Mouse (Mus musculus) heart, postnatal 0 days (tissue): Measurements from ENCODE around the gene Sox18.

Source experiments
- CTCF ChIP-seq: IDR thresholded peaks from 2 replicates; pipeline ENCODE4 v1.5.1; 2016; ENCODE audit warnings: antibody characterized with exemption, control low read depth, low read depth
- EP300 ChIP-seq: IDR thresholded peaks from 2 replicates; pipeline ENCODE4 v1.6.1; 2016; ENCODE audit warnings: antibody characterized with exemption, low read depth

GRCm38 (mm10) chr2:181706668-181707067, 35.2 kb upstream of the Sox18 start:
- TF ChIP-seq CTCF (peak; percentile 60), EP300 (no peak)
